Mouse (Mus musculus) induced T-regulatory cell, adult 2 months (primary cell): ENCODE data around the gene Fto.

ENCODE experiments used
- DNase-seq: peaks from one replicate; pipeline ENCODE4 v3.0.0-alpha.2; 2012; ENCODE audit warnings: low read depth

The Fto gene

DNA sequence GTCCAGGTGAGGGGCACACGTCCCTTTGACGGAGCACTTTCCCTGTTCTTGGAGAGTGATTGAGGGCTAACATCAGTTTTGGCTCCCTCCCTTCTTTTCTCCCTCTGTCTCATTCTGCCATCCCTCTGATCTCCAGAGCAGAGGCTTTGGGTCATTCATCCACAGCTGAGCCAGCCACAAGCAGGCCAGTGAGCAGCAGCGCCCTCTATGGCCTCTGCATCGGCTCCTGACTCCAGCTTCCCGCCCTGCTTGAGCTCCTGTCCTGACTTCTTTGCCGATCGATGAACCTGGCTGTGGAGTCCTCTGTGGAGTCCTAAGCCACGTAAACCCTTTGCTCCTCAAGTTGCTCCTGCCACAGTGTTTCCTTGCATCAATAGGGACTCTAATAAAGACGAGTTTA, 10.9 kb downstream of the Fto start:
- DNase-seq, result no peak

DNA sequence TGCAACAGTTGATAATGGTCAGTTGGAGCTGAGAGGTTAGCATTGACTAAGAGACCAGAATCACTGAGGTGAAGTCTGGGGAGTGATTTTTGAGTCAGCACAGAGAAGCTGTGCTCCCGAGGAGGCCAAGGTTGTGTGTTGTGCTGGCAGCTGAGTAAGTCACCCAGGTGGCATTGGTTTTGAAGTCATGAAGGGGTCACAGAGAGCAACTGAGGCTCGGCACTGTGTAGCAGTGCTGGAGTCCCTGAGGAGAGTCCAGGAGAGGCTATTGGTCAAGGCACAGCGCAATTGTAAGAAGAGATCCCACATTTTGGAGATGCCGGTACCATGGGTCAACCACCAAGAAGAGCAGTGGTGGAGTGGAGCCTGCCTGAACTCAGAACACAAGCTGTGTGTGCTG, 11.6 kb downstream of the Fto start:
- DNase-seq, result no peak

DNA sequence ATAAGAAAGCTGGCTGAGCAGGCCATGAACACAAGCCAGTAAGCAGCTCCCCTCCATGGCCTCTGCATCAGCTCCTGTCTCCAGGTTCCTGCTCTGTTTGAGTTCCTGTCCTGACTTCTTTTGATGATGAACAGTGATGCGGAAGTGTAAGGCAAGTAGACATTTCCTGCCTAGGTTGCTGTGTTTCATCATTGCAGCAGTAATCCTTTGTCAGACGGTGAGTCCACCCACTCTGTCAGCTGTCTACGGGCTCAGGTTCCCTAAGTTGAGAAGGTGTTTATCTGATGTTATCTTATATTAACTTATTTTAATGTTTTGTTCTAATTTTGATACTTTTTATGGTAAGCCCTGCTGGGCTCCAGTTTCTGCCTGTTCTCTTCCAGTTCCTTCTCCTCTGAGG, 12.7 kb downstream of the Fto start:
- peak; percentile 21 for DNase-seq

DNA sequence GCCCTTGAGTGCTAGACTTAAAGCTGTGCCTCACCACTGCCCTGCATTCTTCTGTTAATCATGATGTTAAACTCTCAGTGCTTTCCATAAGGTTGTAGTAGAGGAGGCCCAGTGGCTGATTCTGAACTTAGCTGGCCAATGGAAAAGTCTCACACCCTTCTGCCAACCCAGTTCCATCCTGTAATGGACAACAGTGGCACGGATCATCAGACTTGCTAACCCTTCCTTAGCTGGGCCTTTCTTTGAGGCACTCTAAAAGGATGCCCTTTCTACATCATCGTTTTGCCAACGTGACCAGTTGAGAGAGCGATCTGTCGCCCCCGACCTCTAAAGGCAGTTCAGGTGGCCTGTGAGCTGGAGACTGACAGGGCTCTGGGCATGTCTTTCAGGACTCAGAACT, 13.6 kb downstream of the Fto start:
- no peak for DNase-seq

DNA sequence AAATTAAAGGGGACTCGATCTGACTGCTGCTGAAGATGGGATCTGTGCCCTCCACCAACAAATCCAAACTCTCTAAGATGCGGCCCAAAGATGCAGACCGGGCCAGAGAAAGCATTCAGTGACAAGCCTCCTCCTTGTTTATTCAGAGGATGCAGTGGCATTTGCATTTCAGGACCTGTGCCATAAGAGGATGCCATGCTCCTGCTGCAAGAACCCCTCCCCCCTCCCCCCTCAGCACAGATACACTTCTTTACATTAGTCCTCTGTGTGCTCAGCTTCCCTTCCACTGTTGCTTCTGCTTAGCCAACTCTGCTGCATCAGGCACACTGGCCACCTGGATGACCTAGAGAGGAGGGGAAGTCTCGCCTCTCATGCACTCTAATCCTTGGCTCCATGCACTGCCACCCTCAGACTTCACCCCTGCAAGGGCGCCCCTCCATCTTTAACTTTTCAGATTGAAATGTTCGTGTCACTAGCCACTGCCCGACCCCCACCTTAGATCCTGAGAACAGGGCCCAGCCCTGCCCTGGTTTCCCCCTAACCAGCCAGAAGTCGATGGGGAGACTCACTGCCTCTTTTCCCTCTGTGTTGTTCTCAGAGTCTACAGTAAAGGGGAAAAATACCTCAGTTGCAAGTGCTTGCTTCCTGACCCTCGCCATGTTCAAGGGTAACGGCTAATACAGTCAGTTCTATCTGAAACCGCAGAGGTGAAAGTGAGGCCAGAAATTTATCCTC, 14.3 kb downstream of the Fto start:
- DNase-seq, result no peak

DNA sequence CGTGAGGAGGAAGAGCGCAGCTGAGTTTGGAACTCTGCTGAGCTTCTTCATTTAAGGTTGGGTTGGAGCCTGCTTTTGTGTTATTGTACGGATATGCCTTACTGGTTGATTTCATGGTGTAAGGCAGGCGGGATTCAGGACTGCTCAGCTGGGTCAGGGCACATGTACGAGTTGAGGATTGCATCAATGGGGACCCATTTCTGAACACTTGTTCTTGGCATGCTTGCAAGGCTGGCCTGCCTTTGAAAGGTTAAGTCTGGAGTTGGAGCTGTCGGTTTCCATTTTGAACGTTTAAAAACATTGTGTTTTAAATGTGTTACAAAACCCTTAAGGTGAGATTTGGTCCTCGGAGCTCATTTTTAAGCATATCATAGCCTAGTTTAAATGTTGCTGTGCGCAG, 15.7 kb downstream of the Fto start:
- no peak for DNase-seq

DNA sequence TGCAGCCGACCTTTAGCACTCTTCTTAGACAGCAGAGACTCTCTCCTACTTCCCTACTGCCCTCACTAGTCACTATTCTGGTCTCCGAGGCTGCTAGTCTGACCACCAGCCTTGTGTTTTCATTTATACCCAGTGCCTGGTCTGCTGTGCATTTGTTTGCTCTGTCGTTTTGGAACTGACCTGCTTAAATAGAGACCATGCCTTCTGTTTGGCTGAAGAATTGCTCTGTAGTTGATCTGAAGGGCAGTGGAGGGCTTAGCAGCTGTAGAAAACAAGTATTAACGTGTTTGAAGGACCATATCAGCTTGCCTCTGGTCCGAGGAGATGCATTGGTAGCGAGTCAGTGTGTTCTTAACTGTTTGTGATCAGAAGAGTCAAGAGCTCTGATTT, 16.1 kb downstream of the Fto start:
- DNase-seq, result no peak

DNA sequence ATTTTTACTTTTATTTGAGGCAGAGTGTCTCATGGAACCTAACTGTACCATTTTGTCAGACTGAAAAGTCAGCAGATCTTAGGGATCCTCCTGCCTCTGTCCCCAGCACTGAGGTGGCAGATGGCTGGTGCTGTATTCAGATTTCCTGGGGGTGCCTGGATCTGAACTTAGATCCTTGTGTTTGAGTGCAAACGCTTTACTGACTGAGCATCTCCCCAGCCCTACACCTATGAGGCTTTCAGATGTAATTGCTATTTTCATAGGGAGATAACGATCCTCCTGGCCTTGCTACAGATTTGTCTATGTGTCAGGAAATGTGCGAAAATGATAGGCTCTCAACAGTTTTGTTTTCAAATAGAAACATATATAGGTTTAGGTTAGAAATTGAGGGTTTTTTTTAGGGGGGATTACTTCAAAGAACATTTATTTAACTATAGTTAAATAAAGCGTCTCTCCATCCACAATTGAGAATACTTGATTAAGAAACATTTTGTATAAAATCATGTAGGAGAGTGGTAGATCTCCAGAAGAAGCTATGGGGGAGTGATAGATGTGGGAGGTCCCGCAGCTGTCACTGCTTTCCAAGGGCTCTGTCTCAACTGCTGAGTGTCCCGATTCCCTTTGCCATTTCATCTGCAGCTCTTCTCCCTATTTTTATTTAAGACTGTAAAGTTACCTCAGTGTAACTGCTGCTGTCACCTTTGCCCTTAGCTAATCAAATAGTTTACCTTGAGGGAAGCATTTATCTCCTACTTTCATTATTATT, 25.2 kb downstream of the Fto start:
- DNase-seq, result no peak

DNA sequence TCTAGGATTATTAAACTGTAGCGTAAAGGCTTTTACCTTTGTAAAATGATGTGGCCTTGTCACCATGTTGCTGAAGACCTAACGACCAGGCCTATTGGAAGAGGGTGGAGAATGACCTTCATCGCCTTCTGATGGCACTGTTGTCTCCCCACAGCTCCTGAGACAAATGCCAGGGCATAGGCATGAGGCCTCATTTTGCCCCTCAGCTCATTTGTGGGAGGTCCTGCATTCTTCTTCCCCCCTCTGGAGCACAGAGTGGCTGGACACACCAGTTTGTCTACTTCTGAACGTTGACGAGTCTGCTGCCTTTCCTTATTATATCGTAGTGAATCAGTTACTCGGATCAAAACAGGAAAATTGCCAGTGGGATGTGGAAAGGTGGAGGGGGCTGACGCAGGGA, 26.3 kb downstream of the Fto start:
- no peak for DNase-seq

DNA sequence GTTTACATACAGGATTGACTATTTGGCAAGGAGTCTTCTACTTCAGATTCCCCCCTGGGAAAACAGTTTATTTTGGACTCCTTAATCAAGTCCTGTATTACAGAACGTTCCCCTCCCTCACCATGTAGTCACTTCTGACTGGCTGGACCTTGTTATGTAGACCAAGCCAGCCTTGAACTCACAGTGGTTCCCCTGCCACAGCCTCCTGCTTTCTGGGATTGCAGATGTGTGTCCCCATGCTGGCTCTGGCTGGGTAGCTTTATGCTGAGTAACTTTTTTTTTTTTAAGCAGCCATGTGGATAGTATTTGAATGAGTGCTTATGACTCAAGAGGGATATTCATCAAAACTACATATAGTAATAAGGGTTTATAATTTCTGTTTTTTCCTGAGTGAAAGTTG, 27.4 kb downstream of the Fto start:
- no peak for DNase-seq

DNA sequence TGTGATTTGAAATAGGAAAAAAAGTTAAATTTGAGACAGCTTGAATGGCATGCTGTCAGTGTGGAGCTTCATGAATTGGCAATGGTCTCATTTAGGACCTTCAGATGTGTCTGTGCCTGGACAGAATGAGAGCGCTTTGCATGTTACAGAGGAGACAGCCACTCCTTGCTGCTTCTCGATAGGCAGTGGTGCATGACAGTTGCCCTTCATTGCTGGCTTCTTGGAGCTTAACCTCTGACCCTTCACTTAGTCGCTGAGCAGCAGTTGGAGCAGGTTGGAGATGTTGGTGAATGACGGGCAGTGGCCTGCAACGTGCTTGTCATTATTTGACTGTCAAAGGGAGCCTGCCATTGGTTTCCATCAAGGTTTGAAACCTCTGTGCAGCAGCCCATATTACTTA, 28.9 kb downstream of the Fto start:
- no peak for DNase-seq

DNA sequence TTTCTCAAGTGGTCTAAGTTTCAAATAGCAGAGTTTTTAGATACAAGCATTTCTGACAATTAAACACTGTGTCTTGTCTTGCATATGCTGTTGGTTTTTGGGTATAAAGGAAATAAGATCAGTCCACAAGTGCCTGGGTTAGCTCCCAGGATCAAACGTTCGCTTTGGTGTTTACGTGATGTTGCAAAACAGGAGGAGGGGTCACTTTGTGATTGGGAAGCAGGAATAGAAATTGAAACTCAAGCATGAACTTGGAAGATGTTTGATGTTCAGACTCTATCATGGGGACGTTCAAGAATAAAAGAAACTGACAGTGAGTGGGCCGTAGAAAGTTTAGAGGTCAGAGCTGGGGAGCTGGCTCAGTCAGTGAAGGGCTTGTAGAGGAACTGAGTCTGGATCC, 29.5 kb downstream of the Fto start:
- DNase-seq, result no peak

DNA sequence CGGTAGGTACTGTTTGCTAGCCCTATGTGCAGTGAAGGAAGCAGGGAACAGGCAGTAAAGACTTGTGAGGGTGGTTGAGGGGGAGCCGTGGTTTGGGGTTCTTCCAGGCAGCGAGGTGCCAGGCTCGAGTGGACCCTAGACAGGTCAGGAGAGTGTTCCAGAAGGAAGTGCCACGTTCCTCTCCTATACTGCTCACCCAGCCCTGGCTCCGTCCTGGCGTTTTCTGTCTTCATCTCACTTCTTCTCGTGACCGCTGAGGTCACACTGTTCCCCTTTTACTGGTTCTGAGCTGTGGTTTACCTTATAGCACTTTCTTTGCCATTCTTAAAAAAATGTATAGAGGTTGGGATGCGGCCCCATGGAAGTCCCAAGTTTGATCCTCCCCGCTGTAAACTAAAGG, 31.3 kb downstream of the Fto start:
- DNase-seq, result no peak

DNA sequence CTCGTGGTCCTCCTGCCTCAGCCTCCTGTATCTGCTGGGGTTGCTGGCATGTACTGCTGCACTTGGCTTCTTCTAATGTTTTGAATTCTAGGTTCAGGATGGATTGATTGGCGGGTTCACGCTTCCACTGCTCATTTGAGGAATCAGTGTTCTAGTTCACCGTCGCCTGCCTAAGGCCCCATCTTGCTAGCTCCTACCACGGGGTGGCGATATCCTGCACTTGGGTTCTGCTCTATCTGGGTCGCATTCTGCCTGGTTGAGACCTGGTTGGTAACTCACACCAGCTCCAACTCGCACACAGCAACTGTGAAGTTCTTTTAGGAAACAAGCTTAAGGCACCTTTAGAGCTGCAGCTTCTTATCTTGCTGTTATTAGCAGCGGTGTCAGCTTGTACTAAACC, 33.8 kb downstream of the Fto start:
- no peak for DNase-seq

DNA sequence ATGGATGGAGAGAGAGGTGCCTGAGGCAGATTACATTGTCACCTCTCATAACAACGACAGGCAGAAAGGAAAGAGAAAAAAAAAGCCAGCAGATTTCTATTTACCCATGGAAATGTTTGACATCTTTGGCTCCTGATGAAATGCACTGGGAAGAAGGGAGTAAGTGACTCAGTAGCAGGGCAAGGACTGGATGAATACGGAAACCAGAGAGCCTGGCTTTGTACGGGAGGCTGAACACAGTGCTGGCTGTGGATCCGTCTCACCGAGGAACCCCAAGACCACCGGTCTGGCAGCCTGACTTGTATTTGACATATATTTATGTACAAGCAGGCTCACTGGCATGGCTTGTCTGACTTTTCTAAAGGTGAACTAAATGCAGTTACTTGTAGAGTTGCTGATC, 34.3 kb downstream of the Fto start:
- DNase-seq, result no peak

DNA sequence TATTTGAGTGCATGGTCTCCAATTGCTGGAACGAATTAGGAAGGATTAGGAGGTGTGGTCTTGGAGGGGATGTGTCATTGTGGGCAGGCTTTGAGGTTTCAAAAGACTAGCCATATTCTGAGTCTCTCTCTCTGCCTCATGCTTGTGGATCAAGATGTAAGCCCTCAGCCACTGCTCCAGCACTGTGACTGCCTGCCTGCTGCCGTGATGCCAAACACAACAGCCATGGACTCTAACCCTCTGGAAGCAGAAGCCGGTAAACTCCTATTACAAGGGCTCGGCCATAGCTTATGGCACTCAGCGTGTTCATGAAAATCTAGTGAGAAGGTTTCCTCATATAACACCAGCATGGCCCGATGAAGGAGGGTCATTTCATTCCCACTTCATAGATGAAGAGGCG, 36.5 kb downstream of the Fto start:
- DNase-seq, result no peak

DNA sequence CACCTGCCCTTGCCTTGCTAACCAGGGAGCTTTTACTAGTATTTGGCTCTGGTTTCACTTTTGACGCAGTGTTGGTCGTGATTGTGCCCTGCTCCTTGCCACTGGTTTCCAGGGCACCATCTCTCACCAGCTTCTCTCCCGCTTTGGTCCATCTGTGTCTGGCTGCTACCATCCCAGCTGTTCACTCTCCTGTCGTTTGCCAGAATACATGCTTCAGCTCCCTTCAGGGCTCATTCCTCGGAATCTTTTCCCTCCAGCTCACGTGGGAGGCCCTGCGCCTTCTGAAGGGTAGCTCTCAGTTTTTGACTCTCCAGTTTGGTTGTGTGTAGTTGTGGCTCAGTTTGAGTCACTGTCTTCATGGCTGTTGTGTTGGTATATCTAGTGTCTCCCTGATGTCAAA, 37.3 kb downstream of the Fto start:
- no peak for DNase-seq

DNA sequence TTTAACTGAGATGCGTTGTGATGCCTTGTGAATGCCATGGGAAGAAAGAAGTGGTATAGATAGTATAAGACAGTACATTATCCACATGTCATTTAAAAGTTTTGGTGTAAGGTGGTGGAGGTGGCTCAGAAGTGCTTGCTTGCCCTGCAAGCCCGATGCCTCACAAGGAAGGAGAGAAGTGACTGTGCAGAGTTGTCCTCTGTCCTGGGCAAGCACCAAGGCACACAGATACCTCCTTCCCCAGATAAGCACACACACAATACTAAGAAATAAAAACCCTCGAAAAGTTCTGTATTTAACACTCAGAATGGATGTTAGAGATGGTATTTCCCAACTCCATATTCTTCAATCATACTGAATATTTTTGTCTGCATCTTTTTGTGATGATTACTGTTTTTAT, 39.3 kb downstream of the Fto start:
- no peak for DNase-seq

DNA sequence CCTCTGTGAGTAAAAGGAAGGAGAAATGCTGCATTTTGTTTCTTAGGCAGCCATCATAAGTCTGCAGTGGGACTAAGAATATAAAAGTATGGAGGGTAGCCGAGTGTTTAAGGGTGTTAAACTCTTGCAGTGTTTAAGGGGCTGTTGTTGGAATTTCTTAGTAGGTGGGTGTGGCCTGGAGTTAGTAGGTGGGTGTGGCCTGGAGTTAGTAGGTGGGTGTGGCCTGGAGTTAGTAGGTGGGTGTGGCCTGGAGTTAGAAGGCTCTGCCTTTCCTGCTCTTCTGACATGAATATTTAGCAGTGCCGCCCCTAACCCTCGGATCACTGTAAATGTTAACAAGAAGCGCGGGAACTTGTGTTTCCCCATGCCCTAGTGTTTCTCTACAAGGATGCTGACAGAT, 39.7 kb downstream of the Fto start:
- no peak for DNase-seq

DNA sequence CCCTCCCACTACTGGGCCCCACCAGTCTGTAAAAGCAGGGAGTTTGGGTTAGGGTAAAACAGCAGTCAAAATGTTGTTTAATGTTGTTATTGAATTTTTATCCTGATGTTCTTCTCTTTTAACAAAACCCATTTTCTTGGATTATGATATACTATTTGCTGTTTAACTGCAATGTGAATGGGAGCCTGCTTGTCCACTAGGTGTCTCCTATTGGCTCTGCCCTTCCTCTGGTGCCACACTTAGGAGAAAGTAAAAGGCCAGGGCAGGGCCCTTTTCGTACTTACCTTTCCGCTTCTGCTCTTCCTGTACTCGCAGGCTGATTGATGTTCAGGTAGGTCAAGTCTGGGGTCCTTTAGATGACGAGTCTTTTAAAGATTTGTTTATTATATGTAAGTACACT, 40.6 kb downstream of the Fto start:
- DNase-seq, result no peak

DNA sequence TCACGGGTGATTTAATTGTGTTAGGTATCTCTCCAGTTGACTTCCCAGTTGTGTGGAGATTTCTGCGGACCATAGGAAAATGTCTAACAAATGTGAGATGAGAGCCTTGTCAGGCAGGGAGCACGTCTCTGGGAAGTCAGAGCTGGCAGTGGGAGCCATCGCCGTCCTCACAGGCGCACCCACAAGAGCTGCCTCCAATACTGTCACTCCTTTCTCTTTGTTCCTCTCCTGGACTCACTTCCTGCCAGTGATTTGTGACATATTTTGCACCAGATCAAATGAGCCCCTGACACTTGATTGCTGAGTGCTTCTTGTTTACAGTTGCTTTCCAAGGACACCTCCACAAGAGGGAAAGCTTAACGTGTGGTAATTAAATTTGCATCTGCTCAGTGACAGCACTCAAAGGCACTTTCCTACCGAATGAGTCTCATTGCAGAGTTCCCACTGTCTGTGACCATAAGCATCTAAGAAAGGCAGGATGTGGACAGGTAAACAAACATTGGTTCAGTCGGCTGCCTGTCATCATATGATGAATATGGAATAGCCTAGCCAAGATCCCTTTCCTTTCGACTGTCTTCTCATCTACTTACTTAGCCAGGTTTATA, 42.1 kb downstream of the Fto start:
- no peak for DNase-seq

DNA sequence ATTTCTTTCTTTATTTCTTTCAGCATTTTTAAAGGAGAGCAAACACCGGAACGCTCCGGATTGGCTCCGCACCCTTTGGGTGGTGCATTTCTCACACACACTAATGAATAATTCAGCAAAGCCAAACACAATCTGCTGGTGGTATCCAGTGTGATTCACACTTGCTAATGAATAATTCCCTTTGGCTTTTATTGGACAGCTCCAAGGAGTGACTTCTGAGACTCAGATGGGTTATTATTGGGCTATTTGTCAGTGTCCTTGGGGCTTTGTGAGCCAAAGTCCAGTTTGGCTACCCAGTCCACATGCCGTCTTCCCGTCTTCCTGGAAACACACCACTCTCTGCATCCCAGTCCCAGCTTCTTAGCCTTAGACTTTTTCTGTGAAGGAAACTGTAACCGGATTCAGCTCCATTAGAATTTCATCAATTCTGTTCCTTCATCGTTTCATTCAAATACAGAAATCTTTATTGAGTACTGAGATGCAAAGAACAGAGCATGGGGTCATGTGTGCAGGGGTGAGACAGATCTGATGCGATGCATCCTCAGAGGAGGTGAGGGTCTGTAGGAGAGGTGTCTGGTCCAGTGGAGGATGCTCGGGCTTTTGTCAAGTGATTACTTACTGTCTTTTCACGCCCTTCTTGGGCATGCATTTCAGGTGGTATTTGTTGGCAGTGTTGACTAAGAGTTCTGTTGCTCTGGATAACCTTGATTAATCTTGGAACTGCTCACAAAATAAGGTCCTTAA, 42.8 kb downstream of the Fto start:
- DNase-seq, result no peak

DNA sequence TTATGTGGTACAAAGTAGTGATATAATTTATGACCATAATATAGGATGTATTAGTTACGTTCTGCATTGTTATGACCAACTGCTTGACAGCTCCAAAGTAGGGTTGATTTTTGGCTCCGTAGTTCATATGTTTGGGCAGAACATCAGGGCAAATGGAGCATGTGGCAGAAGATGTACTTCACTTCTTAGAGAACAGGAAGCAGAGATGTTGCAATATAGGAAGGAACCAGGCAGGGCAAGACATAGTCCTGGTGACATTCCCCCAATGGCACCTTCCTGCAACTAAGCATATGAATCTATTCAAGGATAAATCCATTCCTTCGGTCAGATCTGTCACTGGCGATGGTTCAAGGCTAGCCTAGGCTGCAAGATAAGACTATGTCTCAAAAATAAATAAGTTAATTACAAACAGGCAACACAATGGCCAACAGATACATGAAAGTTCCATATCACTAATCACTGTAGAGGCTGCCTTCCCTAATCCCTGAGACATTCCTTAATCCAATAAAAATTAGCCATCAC, 44.2 kb downstream of the Fto start:
- no peak for DNase-seq
